Mouse (Mus musculus) neural tube, embryonic 14.5 days (tissue): ENCODE results near the gene Plcl1. TPM values are rescaled to one million over a fixed set of nuclear protein-coding genes. Genes with fewer than 3 reads are reported as not detected.

Experiments used
- ATAC-seq: fragments of 200-750 bp; cut with Nextera tagmentation; 2 replicates; pipeline ENCODE4 v1.8.0; 2017; ENCODE audit warnings: low read depth, mild to moderate bottlenecking, moderate TSS enrichment, moderate library complexity
- H3K27ac ChIP-seq: fragments of 300-500 bp; sonication (generic); 2 replicates; pipeline ENCODE4 v1.5.1; 2014; ENCODE audit warnings: low read depth, mild to moderate bottlenecking, control low read depth, low read length, moderate library complexity, mixed read lengths
- H3K27me3 ChIP-seq: fragments of 300-500 bp; sonication (generic); 2 replicates; pipeline ENCODE4 v1.6.1; 2014; ENCODE audit warnings: low read length; ENCODE audit not compliant: control insufficient read depth, insufficient read depth
- H3K36me3 ChIP-seq: fragments of 300-500 bp; sonication (generic); 2 replicates; pipeline ENCODE4 v1.6.1; 2014; ENCODE audit warnings: low read length, mixed read lengths; ENCODE audit not compliant: control insufficient read depth, insufficient read depth
- H3K4me1 ChIP-seq: fragments of 300-500 bp; sonication (generic); 2 replicates; pipeline ENCODE4 v1.6.1; 2014; ENCODE audit warnings: low read length; ENCODE audit not compliant: control insufficient read depth, insufficient read depth
- H3K4me2 ChIP-seq: fragments of 300-500 bp; sonication (generic); 2 replicates; pipeline ENCODE4 v1.6.1; 2014; ENCODE audit warnings: mild to moderate bottlenecking, low read depth, low read length, control low read depth
- H3K4me3 ChIP-seq: fragments of 300-500 bp; sonication (generic); 2 replicates; pipeline ENCODE4 v1.5.1; 2014; ENCODE audit warnings: low read depth, low read length, control low read depth, mixed read lengths
- H3K9ac ChIP-seq: fragments of 300-500 bp; sonication (generic); replicated peaks from 2 replicates; pipeline ENCODE4 v1.6.1; 2014; ENCODE audit warnings: low read depth, mild to moderate bottlenecking, control low read depth, low read length, mixed read lengths
- H3K9me3 ChIP-seq: fragments of 300-500 bp; sonication (generic); 2 replicates; pipeline ENCODE4 v1.6.1; 2016; ENCODE audit warnings: low read length; ENCODE audit not compliant: control insufficient read depth
- WGBS: fragments of 180-500 bp; shearing (Covaris S2); extraction: QIAGEN DNeasy Blood & Tissue Kit; methylation state at CpG from one replicate; pipeline ENCODE4 v1.1.7; 2014; 5-methylcytosine and 5-hydroxymethylcytosine counted together
- polyA plus RNA-seq: library from polyadenylated mRNA; unstranded; fragments of >200 nt; fragmentation: Nextera tagmentation; extraction: Ambion mirVana; gene quantifications from 2 replicates; pipeline ENCODE4 v1.2.1, GENCODE M21; 2014

Gene Plcl1
- polyA plus RNA-seq, 1 experiment from 2014 or later, result 5.4 TPM

GRCm38 (mm10) chr1:55525100-55525499 lies 119.4 kb downstream of the Plcl1 start:
- 84% methylated on average over 5 of the region's 5 CpGs for WGBS
- Histone ChIP-seq H3K27ac (no peak overlapping the region), H3K4me3 (no peak overlapping the region), H3K9me3 (no peaks in the 10 kb centered on the region), H3K4me2 (no peak overlapping the region), H3K9ac (no peak overlapping the region), H3K4me1 (no peaks in the 10 kb centered on the region), H3K36me3 (no peaks in the 10 kb centered on the region), H3K27me3 (no peaks in the 10 kb centered on the region)
- no peak for ATAC-seq

GRCm38 (mm10) chr1:55525748-55526147 lies 120.0 kb downstream of the Plcl1 start:
- no peaks in the 10 kb centered on the region for H3K4me1 ChIP-seq
- no peak overlapping the region for H3K4me3 ChIP-seq
- H3K9ac ChIP-seq, result no peak overlapping the region
- no peak overlapping the region for H3K27ac ChIP-seq
- no peaks in the 10 kb centered on the region for H3K9me3 ChIP-seq
- no peak for ATAC-seq
- H3K36me3 ChIP-seq, result no peaks in the 10 kb centered on the region
- no peak overlapping the region for H3K4me2 ChIP-seq
- WGBS, result 92% methylated on average over 2 of the region's 2 CpGs
- H3K27me3 ChIP-seq, result no peaks in the 10 kb centered on the region

- WGBS, result 60% methylated on average over 7 of the region's 7 CpGs
These were observed 123.0 kb downstream of the Plcl1 start for GRCm38 (mm10) chr1:55528547-55529304.

GRCm38 (mm10) chr1:55533823-55534222 lies 128.1 kb downstream of the Plcl1 start:
- no peak overlapping the region for H3K27ac ChIP-seq
- no peak overlapping the region for H3K4me2 ChIP-seq
- ATAC-seq, result no peak
- no peaks in the 10 kb centered on the region for H3K9me3 ChIP-seq
- no peak overlapping the region for H3K4me3 ChIP-seq
- no peak overlapping the region for H3K9ac ChIP-seq
- no peaks in the 10 kb centered on the region for H3K4me1 ChIP-seq
- no peaks in the 10 kb centered on the region for H3K27me3 ChIP-seq
- no peaks in the 10 kb centered on the region for H3K36me3 ChIP-seq
- WGBS, result 91% methylated on average over 1 of the region's 1 CpGs

More at GRCm38 (mm10) chr1:55528547-55529304, 123.0 kb downstream of the Plcl1 start:
- Histone ChIP-seq H3K4me1 (no peaks in the 10 kb centered on the region), H3K4me3 (no peak overlapping the region), H3K4me2 (no peak overlapping the region), H3K27ac (no peak overlapping the region), H3K9ac (no peak overlapping the region), H3K36me3 (no peaks in the 10 kb centered on the region), H3K9me3 (no peaks in the 10 kb centered on the region), H3K27me3 (no peaks in the 10 kb centered on the region)
- ATAC-seq, result no peak

- H3K4me1 ChIP-seq, result no peaks in the 10 kb centered on the region
- H3K36me3 ChIP-seq, result no peaks in the 10 kb centered on the region
- no peak overlapping the region for H3K4me3 ChIP-seq
- H3K27ac ChIP-seq, result no peak overlapping the region
- 77% methylated on average over 3 of the region's 3 CpGs for WGBS
- H3K27me3 ChIP-seq, result no peaks in the 10 kb centered on the region
- no peak overlapping the region for H3K4me2 ChIP-seq
- H3K9ac ChIP-seq, result no peak overlapping the region
- no peaks in the 10 kb centered on the region for H3K9me3 ChIP-seq
- no peak for ATAC-seq
These were observed 148.7 kb downstream of the Plcl1 start for GRCm38 (mm10) chr1:55554405-55554804.

GRCm38 (mm10) chr1:55557960-55558359 lies 152.2 kb downstream of the Plcl1 start:
- ATAC-seq, result no peak
- WGBS, result 82% methylated on average over 7 of the region's 7 CpGs

GRCm38 (mm10) chr1:55558409-55558808 lies 152.7 kb downstream of the Plcl1 start:
- Histone ChIP-seq H3K27me3 (no peaks in the 10 kb centered on the region), H3K4me3 (no peak overlapping the region), H3K9me3 (no peaks in the 10 kb centered on the region), H3K4me1 (no peaks in the 10 kb centered on the region), H3K36me3 (no peaks in the 10 kb centered on the region), H3K4me2 (no peak overlapping the region), H3K9ac (no peak overlapping the region), H3K27ac (no peak overlapping the region)
- no peak for ATAC-seq
- 85% methylated on average over 1 of the region's 1 CpGs for WGBS

More at GRCm38 (mm10) chr1:55557960-55558359, 152.2 kb downstream of the Plcl1 start:
- H3K27me3 ChIP-seq, result no peaks in the 10 kb centered on the region
- no peak overlapping the region for H3K4me3 ChIP-seq
- H3K4me2 ChIP-seq, result no peak overlapping the region
- H3K36me3 ChIP-seq, result no peaks in the 10 kb centered on the region
- no peaks in the 10 kb centered on the region for H3K9me3 ChIP-seq
- no peak overlapping the region for H3K27ac ChIP-seq
- H3K9ac ChIP-seq, result no peak overlapping the region
- no peaks in the 10 kb centered on the region for H3K4me1 ChIP-seq

- Histone ChIP-seq H3K27me3 (no peaks in the 10 kb centered on the region), H3K4me3 (no peak overlapping the region), H3K27ac (no peak overlapping the region), H3K4me1 (no peaks in the 10 kb centered on the region), H3K9ac (no peak overlapping the region), H3K36me3 (no peaks in the 10 kb centered on the region), H3K9me3 (no peaks in the 10 kb centered on the region), H3K4me2 (no peak overlapping the region)
- WGBS, result 55% methylated on average over 9 of the region's 9 CpGs
- no peak for ATAC-seq
These were observed 154.3 kb downstream of the Plcl1 start for GRCm38 (mm10) chr1:55559998-55560397.

GRCm38 (mm10) chr1:55565933-55566332 lies 160.2 kb downstream of the Plcl1 start:
- Histone ChIP-seq H3K27ac (no peak overlapping the region), H3K4me3 (no peak overlapping the region), H3K4me2 (no peak overlapping the region), H3K27me3 (no peaks in the 10 kb centered on the region), H3K9ac (no peak overlapping the region), H3K4me1 (peaks cover 3% of the 10 kb centered on the region; the same call in 1 of the 2 replicates), H3K36me3 (no peaks in the 10 kb centered on the region), H3K9me3 (no peaks in the 10 kb centered on the region)
- 85% methylated on average over 6 of the region's 6 CpGs for WGBS
- ATAC-seq, result no peak
